Mouse (Mus musculus): ENCODE data around the gene Lsamp. TPM values are rescaled to one million over a fixed set of nuclear protein-coding genes. Genes with fewer than 3 reads are reported as not detected.

The Lsamp gene
- polyA plus RNA-seq, 1 experiment from 2014 or later, result 6.7 TPM

- H3K36me3 ChIP-seq, result no peaks in the 10 kb centered on the region
- H3K9me3 ChIP-seq, result no peaks in the 10 kb centered on the region
- no peaks in the 10 kb centered on the region for H3K27me3 ChIP-seq
- H3K4me2 ChIP-seq, result no peak overlapping the region
- ATAC-seq (ENCODE audit: insufficient number of reproducible peaks, insufficient read depth, low FRiP score, low TSS enrichment, low read depth), result no peak
- no peak overlapping the region for H3K27ac ChIP-seq
- no peak overlapping the region for H3K4me3 ChIP-seq (replicated peaks)
- H3K9ac ChIP-seq (replicated peaks), result no peak overlapping the region
- WGBS, result 54% methylated on average over 2 of the region's 2 CpGs
- H3K4me1 ChIP-seq (replicated peaks), result no peaks in the 10 kb centered on the region
Observed at GRCm38 (mm10) chr16:40708558-40708957, 724.4 kb downstream of the Lsamp start.

GRCm38 (mm10) chr16:40709574-40709973, 725.4 kb downstream of the Lsamp start:
- Histone ChIP-seq H3K27me3 (no peaks in the 10 kb centered on the region), H3K9me3 (no peaks in the 10 kb centered on the region), H3K4me3 (replicated peaks) (no peak overlapping the region), H3K9ac (replicated peaks) (no peak overlapping the region), H3K4me2 (no peak overlapping the region), H3K4me1 (replicated peaks) (no peaks in the 10 kb centered on the region), H3K36me3 (no peaks in the 10 kb centered on the region), H3K27ac (no peak overlapping the region)
- no peak for ATAC-seq (ENCODE audit: insufficient number of reproducible peaks, insufficient read depth, low FRiP score, low TSS enrichment, low read depth)
- 47% methylated on average over 4 of the region's 4 CpGs for WGBS

GRCm38 (mm10) chr16:40710068-40710467, 725.9 kb downstream of the Lsamp start:
- Histone ChIP-seq H3K27ac (no peak overlapping the region), H3K9me3 (no peaks in the 10 kb centered on the region), H3K4me2 (no peak overlapping the region), H3K4me3 (replicated peaks) (no peak overlapping the region), H3K9ac (replicated peaks) (no peak overlapping the region), H3K36me3 (no peaks in the 10 kb centered on the region), H3K4me1 (replicated peaks) (no peaks in the 10 kb centered on the region), H3K27me3 (no peaks in the 10 kb centered on the region)
- no peak for ATAC-seq (ENCODE audit: insufficient number of reproducible peaks, insufficient read depth, low FRiP score, low TSS enrichment, low read depth)
- 69% methylated on average over 3 of the region's 3 CpGs for WGBS

GRCm38 (mm10) chr16:40710491-40710890, 726.3 kb downstream of the Lsamp start:
- Histone ChIP-seq H3K9me3 (no peaks in the 10 kb centered on the region), H3K27me3 (no peaks in the 10 kb centered on the region), H3K4me1 (replicated peaks) (no peaks in the 10 kb centered on the region), H3K27ac (no peak overlapping the region), H3K9ac (replicated peaks) (no peak overlapping the region), H3K4me3 (replicated peaks) (no peak overlapping the region), H3K36me3 (no peaks in the 10 kb centered on the region), H3K4me2 (no peak overlapping the region)
- WGBS, result 87% methylated on average over 5 of the region's 5 CpGs
- ATAC-seq (ENCODE audit: insufficient number of reproducible peaks, insufficient read depth, low FRiP score, low TSS enrichment, low read depth), result no peak

- no peak overlapping the region for H3K4me2 ChIP-seq
- no peaks in the 10 kb centered on the region for H3K36me3 ChIP-seq
- H3K9me3 ChIP-seq, result no peaks in the 10 kb centered on the region
- no peak overlapping the region for H3K27ac ChIP-seq
- no peak overlapping the region for H3K9ac ChIP-seq (replicated peaks)
- H3K4me1 ChIP-seq (replicated peaks), result no peaks in the 10 kb centered on the region
- no peaks in the 10 kb centered on the region for H3K27me3 ChIP-seq
- 51% methylated on average over 3 of the region's 3 CpGs for WGBS
- no peak for ATAC-seq (ENCODE audit: insufficient number of reproducible peaks, insufficient read depth, low FRiP score, low TSS enrichment, low read depth)
- H3K4me3 ChIP-seq (replicated peaks), result no peak overlapping the region
Observed at GRCm38 (mm10) chr16:40713725-40714124, 729.6 kb downstream of the Lsamp start.

- no peaks in the 10 kb centered on the region for H3K9me3 ChIP-seq
- no peaks in the 10 kb centered on the region for H3K27me3 ChIP-seq
- no peak overlapping the region for H3K4me2 ChIP-seq
- no peaks in the 10 kb centered on the region for H3K36me3 ChIP-seq
- H3K4me3 ChIP-seq (replicated peaks), result no peak overlapping the region
- H3K27ac ChIP-seq, result no peak overlapping the region
- no peak for ATAC-seq (ENCODE audit: insufficient number of reproducible peaks, insufficient read depth, low FRiP score, low TSS enrichment, low read depth)
- 41% methylated on average over 6 of the region's 6 CpGs for WGBS
- H3K9ac ChIP-seq (replicated peaks), result no peak overlapping the region
- no peaks in the 10 kb centered on the region for H3K4me1 ChIP-seq (replicated peaks)
Observed at GRCm38 (mm10) chr16:40739015-40739414, 754.9 kb downstream of the Lsamp start.

GRCm38 (mm10) chr16:40739771-40740170, 755.6 kb downstream of the Lsamp start:
- H3K27ac ChIP-seq, result no peak overlapping the region
- no peaks in the 10 kb centered on the region for H3K27me3 ChIP-seq
- H3K4me1 ChIP-seq (replicated peaks), result no peaks in the 10 kb centered on the region
- ATAC-seq (ENCODE audit: insufficient number of reproducible peaks, insufficient read depth, low FRiP score, low TSS enrichment, low read depth), result no peak
- 86% methylated on average over 6 of the region's 6 CpGs for WGBS
- H3K36me3 ChIP-seq, result no peaks in the 10 kb centered on the region
- H3K9me3 ChIP-seq, result no peaks in the 10 kb centered on the region
- no peak overlapping the region for H3K4me3 ChIP-seq (replicated peaks)
- no peak overlapping the region for H3K9ac ChIP-seq (replicated peaks)
- H3K4me2 ChIP-seq, result no peak overlapping the region

GRCm38 (mm10) chr16:40740273-40740672, 756.1 kb downstream of the Lsamp start:
- Histone ChIP-seq H3K4me1 (replicated peaks) (no peaks in the 10 kb centered on the region), H3K27ac (no peak overlapping the region), H3K9ac (replicated peaks) (no peak overlapping the region), H3K4me3 (replicated peaks) (no peak overlapping the region), H3K36me3 (no peaks in the 10 kb centered on the region), H3K4me2 (no peak overlapping the region), H3K9me3 (no peaks in the 10 kb centered on the region), H3K27me3 (no peaks in the 10 kb centered on the region)
- ATAC-seq (ENCODE audit: insufficient number of reproducible peaks, insufficient read depth, low FRiP score, low TSS enrichment, low read depth), result no peak
- 80% methylated on average over 8 of the region's 8 CpGs for WGBS

- Histone ChIP-seq H3K4me3 (replicated peaks) (no peak overlapping the region), H3K27ac (no peak overlapping the region), H3K9ac (replicated peaks) (no peak overlapping the region), H3K9me3 (no peaks in the 10 kb centered on the region), H3K4me2 (no peak overlapping the region), H3K27me3 (no peaks in the 10 kb centered on the region), H3K36me3 (no peaks in the 10 kb centered on the region), H3K4me1 (replicated peaks) (no peaks in the 10 kb centered on the region)
- no peak for ATAC-seq (ENCODE audit: insufficient number of reproducible peaks, insufficient read depth, low FRiP score, low TSS enrichment, low read depth)
- WGBS, result 71% methylated on average over 1 of the region's 1 CpGs
Observed at GRCm38 (mm10) chr16:40827191-40827590, 843.0 kb downstream of the Lsamp start.

- no peaks in the 10 kb centered on the region for H3K36me3 ChIP-seq
- no peaks in the 10 kb centered on the region for H3K27me3 ChIP-seq
- H3K9me3 ChIP-seq, result no peaks in the 10 kb centered on the region
- H3K9ac ChIP-seq (replicated peaks), result no peak overlapping the region
- no peak for ATAC-seq (ENCODE audit: insufficient number of reproducible peaks, insufficient read depth, low FRiP score, low TSS enrichment, low read depth)
- H3K4me1 ChIP-seq (replicated peaks), result no peaks in the 10 kb centered on the region
- no peak overlapping the region for H3K4me3 ChIP-seq (replicated peaks)
- no peak overlapping the region for H3K27ac ChIP-seq
- no peak overlapping the region for H3K4me2 ChIP-seq
Observed at GRCm38 (mm10) chr16:40831536-40831935, 847.4 kb downstream of the Lsamp start.

- no peaks in the 10 kb centered on the region for H3K9me3 ChIP-seq
- H3K4me1 ChIP-seq (replicated peaks), result no peaks in the 10 kb centered on the region
- 81% methylated on average over 1 of the region's 1 CpGs for WGBS
- H3K4me2 ChIP-seq, result no peak overlapping the region
- no peak for ATAC-seq (ENCODE audit: insufficient number of reproducible peaks, insufficient read depth, low FRiP score, low TSS enrichment, low read depth)
- no peak overlapping the region for H3K27ac ChIP-seq
- no peaks in the 10 kb centered on the region for H3K36me3 ChIP-seq
- H3K9ac ChIP-seq (replicated peaks), result no peak overlapping the region
- H3K4me3 ChIP-seq (replicated peaks), result no peak overlapping the region
- no peaks in the 10 kb centered on the region for H3K27me3 ChIP-seq
Observed at GRCm38 (mm10) chr16:40841765-40842164, 857.6 kb downstream of the Lsamp start.

- H3K9ac ChIP-seq (replicated peaks), result no peak overlapping the region
- no peak overlapping the region for H3K4me3 ChIP-seq (replicated peaks)
- H3K4me2 ChIP-seq, result no peak overlapping the region
- ATAC-seq (ENCODE audit: insufficient number of reproducible peaks, insufficient read depth, low FRiP score, low TSS enrichment, low read depth), result no peak
- H3K9me3 ChIP-seq, result no peaks in the 10 kb centered on the region
- H3K4me1 ChIP-seq (replicated peaks), result no peaks in the 10 kb centered on the region
- no peaks in the 10 kb centered on the region for H3K36me3 ChIP-seq
- no peaks in the 10 kb centered on the region for H3K27me3 ChIP-seq
- H3K27ac ChIP-seq, result no peak overlapping the region
Observed at GRCm38 (mm10) chr16:40866733-40867132, 882.6 kb downstream of the Lsamp start.

Data from limb, embryonic 12.5 days (tissue).